Mouse (Mus musculus): ENCODE results near the gene Gm49425. TPM values are rescaled to one million over a fixed set of nuclear protein-coding genes. Genes with fewer than 3 reads are reported as not detected.

Gm49425 gene
- polyA plus RNA-seq, 1 experiment from 2014 or later = not detected

- Histone ChIP-seq H3K4me1 (peaks cover 17% of the 10 kb centered on the region), H3K4me3 (no peak overlapping the region), H3K27me3 (ENCODE audit: low read depth, poor library complexity, severe bottlenecking) (peaks cover 17% of the 10 kb centered on the region), H3K27ac (no peak overlapping the region), H3K9me3 (replicated peaks) (no peaks in the 10 kb centered on the region), H3K36me3 (no peaks in the 10 kb centered on the region)
- DNase-seq (ENCODE audit: low spot score) = no peak
- 85% methylated on average over 1 of the region's 1 CpGs for WGBS
Observed at GRCm38 (mm10) chr15:101483646-101484045, 33.4 kb downstream of the Gm49425 start.

DNA sequence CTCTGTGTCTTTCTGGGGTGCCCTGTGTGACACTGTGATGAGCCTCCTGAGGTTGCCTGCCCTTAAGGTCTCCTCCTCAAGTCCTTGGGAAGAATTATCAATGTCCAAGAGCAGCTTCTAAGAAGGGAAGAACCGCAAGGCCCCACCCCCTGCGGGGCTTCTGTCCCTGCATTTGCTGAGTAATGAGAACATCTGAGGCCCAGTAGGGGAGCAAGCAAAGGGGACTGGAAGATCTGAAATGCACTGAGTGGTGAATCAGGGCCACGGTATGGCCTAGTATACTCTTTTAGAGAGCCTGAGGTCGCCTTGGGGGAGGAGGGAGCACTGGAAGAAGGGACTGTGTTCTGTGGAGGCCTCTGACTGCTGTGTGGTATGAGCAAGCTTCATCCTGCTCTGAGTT lies 35.0 kb downstream of the Gm49425 start:
- peaks cover 30% of the 10 kb centered on the region for H3K27me3 ChIP-seq (ENCODE audit: low read depth, poor library complexity, severe bottlenecking)
- no peak overlapping the region for H3K4me3 ChIP-seq
- H3K27ac ChIP-seq = no peak overlapping the region
- no peaks in the 10 kb centered on the region for H3K36me3 ChIP-seq
- WGBS = 48% methylated on average over 4 of the region's 4 CpGs
- H3K9me3 ChIP-seq (replicated peaks) = no peaks in the 10 kb centered on the region
- H3K4me1 ChIP-seq = peaks cover 17% of the 10 kb centered on the region
- no peak for DNase-seq (ENCODE audit: low spot score)

GRCm38 (mm10) chr15:101479666-101480060 lies 37.4 kb downstream of the Gm49425 start:
- H3K36me3 ChIP-seq = no peaks in the 10 kb centered on the region
- H3K27me3 ChIP-seq (ENCODE audit: low read depth, poor library complexity, severe bottlenecking) = peaks cover 30% of the 10 kb centered on the region
- no peaks in the 10 kb centered on the region for H3K9me3 ChIP-seq (replicated peaks)
- no peak for DNase-seq (ENCODE audit: low spot score)
- no peak overlapping the region for H3K27ac ChIP-seq
- H3K4me1 ChIP-seq = peaks cover 10% of the 10 kb centered on the region
- peak overlapping the region; percentile 40 for H3K4me3 ChIP-seq
- 40% methylated on average over 11 of the region's 11 CpGs for WGBS

- Histone ChIP-seq H3K4me3 (peak overlapping the region; percentile 40), H3K36me3 (no peaks in the 10 kb centered on the region), H3K27me3 (ENCODE audit: low read depth, poor library complexity, severe bottlenecking) (peaks cover 30% of the 10 kb centered on the region), H3K27ac (no peak overlapping the region), H3K9me3 (replicated peaks) (no peaks in the 10 kb centered on the region), H3K4me1 (peaks cover 10% of the 10 kb centered on the region)
- DNase-seq (ENCODE audit: low spot score) = peak; percentile 71
- WGBS = 8% methylated on average over 31 of the region's 31 CpGs
Observed at GRCm38 (mm10) chr15:101479007-101479665, 37.9 kb downstream of the Gm49425 start.

- 28% methylated on average over 10 of the region's 10 CpGs for WGBS
- Histone ChIP-seq H3K4me1 (no peaks in the 10 kb centered on the region), H3K27me3 (ENCODE audit: low read depth, poor library complexity, severe bottlenecking) (peaks cover 7% of the 10 kb centered on the region; the same call in 1 of the 2 replicates), H3K27ac (no peak within 1 kb of the TSS), H3K9me3 (replicated peaks) (no peaks in the 10 kb centered on the region), H3K4me3 (no peak within 1 kb of the TSS), H3K36me3 (no peaks in the 10 kb centered on the region)
- peak; percentile 82 for DNase-seq (ENCODE audit: low spot score)
Observed at GRCm38 (mm10) chr15:101472952-101473528, 44.0 kb downstream of the Gm49425 start, which contains the start of gene Krt86. Krt86 (plus strand) TSS chr15:101473478.

- Histone ChIP-seq H3K9me3 (replicated peaks) (no peaks in the 10 kb centered on the region), H3K27ac (no peak overlapping the region), H3K27me3 (ENCODE audit: low read depth, poor library complexity, severe bottlenecking) (no peaks in the 10 kb centered on the region), H3K4me3 (no peak overlapping the region), H3K36me3 (no peaks in the 10 kb centered on the region), H3K4me1 (no peaks in the 10 kb centered on the region)
- WGBS = 89% methylated on average over 4 of the region's 4 CpGs
- DNase-seq (ENCODE audit: low spot score) = no peak
Observed at GRCm38 (mm10) chr15:101469093-101469492, 48.0 kb downstream of the Gm49425 start.

Small RNAs within 50 kb of the gene (microRNA-seq; reads per million reads assigned to microRNA genes)
- gene Gm44393 = not detected

Other genes starting within 250 kb of the Gm49425 start
- gene Atg101, start 233.0 kb downstream of the Gm49425 start, polyA plus RNA-seq (2016; fragmentation: Nextera tagmentation; extraction: Ambion mirVana) = 92.3 and 97.5 TPM in 2 replicates
- 1.8 and 4.1 TPM in 2 replicates for gene 6030408B16Rik, start 224.0 kb downstream of the Gm49425 start, polyA plus RNA-seq (2016; fragmentation: Nextera tagmentation; extraction: Ambion mirVana)
- gene Krt80, start 147.1 kb downstream of the Gm49425 start, polyA plus RNA-seq (2016; fragmentation: Nextera tagmentation; extraction: Ambion mirVana) = 0.09 and 0.23 TPM in 2 replicates
- gene Krt7, start 106.2 kb downstream of the Gm49425 start, polyA plus RNA-seq (2016; fragmentation: Nextera tagmentation; extraction: Ambion mirVana) = 14.2 and 16.9 TPM in 2 replicates
- not detected in 2 replicates for gene Krt87, start 78.5 kb downstream of the Gm49425 start, polyA plus RNA-seq (2016; fragmentation: Nextera tagmentation; extraction: Ambion mirVana)
- not detected in 2 replicates for gene Krt88, start 69.5 kb downstream of the Gm49425 start, polyA plus RNA-seq (2016; fragmentation: Nextera tagmentation; extraction: Ambion mirVana)
- not detected in 2 replicates for gene Krt81, start 53.5 kb downstream of the Gm49425 start, polyA plus RNA-seq (2016; fragmentation: Nextera tagmentation; extraction: Ambion mirVana)
- not detected in 2 replicates for gene Krt86, start 43.8 kb downstream of the Gm49425 start, polyA plus RNA-seq (2016; fragmentation: Nextera tagmentation; extraction: Ambion mirVana)
- gene Krt83, start 25.7 kb downstream of the Gm49425 start, polyA plus RNA-seq (2016; fragmentation: Nextera tagmentation; extraction: Ambion mirVana) = not detected in 2 replicates
- not detected in 2 replicates for gene Krt84, start 15.6 kb upstream of the Gm49425 start, polyA plus RNA-seq (2016; fragmentation: Nextera tagmentation; extraction: Ambion mirVana)
- gene Krt82, start 33.4 kb upstream of the Gm49425 start, polyA plus RNA-seq (2016; fragmentation: Nextera tagmentation; extraction: Ambion mirVana) = not detected in 2 replicates
- gene Krt90, start 45.7 kb upstream of the Gm49425 start, polyA plus RNA-seq (2016; fragmentation: Nextera tagmentation; extraction: Ambion mirVana) = 0.08 and 0.31 TPM in 2 replicates
- gene Krt75, start 56.6 kb upstream of the Gm49425 start, polyA plus RNA-seq (2016; fragmentation: Nextera tagmentation; extraction: Ambion mirVana) = 0.04 and 0.10 TPM in 2 replicates
- not detected in 2 replicates for gene Gm5414, start 110.9 kb upstream of the Gm49425 start, polyA plus RNA-seq (2016; fragmentation: Nextera tagmentation; extraction: Ambion mirVana)
- not detected in 2 replicates for gene Gm5478, start 130.1 kb upstream of the Gm49425 start, polyA plus RNA-seq (2016; fragmentation: Nextera tagmentation; extraction: Ambion mirVana)
- not detected in 2 replicates for gene Krt6b, start 163.0 kb upstream of the Gm49425 start, polyA plus RNA-seq (2016; fragmentation: Nextera tagmentation; extraction: Ambion mirVana)
- 0.13 TPM in 1 of 2 replicates, not detected in the other for gene Krt6a, start 177.0 kb upstream of the Gm49425 start, polyA plus RNA-seq (2016; fragmentation: Nextera tagmentation; extraction: Ambion mirVana)
- 19.1 and 40.4 TPM in 2 replicates for gene Krt5, start 195.6 kb upstream of the Gm49425 start, polyA plus RNA-seq (2016; fragmentation: Nextera tagmentation; extraction: Ambion mirVana)
- not detected in 2 replicates for gene Krt71, start 225.8 kb upstream of the Gm49425 start, polyA plus RNA-seq (2016; fragmentation: Nextera tagmentation; extraction: Ambion mirVana)

Measured in limb, embryonic 10.5 days (tissue).